Mouse (Mus musculus) heart, postnatal 0 days (tissue): ENCODE measurements around the gene Zfp609.

ENCODE experiments used
- CTCF ChIP-seq: IDR thresholded peaks from 2 replicates; pipeline ENCODE4 v1.5.1; 2016; ENCODE audit warnings: antibody characterized with exemption, control low read depth, low read depth
- EP300 ChIP-seq: IDR thresholded peaks from 2 replicates; pipeline ENCODE4 v1.6.1; 2016; ENCODE audit warnings: antibody characterized with exemption, low read depth

DNA sequence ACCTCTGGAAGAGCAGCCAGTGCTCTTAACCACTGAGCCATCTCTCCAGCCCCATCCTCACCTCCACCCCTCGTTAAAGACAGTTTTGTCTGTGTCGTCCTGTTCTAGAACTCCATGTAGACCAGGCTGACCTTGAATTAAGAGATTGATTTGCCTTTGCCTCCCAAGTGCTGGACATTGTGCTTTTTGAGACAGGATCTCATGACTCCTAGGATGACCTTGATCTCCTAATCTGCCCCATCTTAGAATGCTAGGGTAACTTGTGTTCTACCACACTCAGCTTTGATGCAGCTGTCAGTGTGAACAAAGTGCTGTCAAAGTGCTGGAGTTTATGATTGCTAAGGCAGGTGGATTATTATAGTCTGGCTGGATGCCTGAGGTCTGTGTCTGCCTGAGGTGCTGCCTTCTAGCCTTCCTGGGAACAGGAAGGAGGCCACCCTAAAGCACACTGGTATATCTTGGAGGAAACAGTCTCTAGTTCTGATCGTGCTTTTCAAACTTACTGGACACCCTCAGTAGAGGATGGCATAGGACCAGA is 172.6 kb downstream of the Zfp609 start:
- no peak for TF ChIP-seq EP300
- TF ChIP-seq CTCF: no peak
